Mouse (Mus musculus) neural tube, embryonic 10.5 days (tissue): ENCODE results near the gene Tmem51.

Experiments used
- DNase-seq: peaks from one replicate; pipeline ENCODE4 v3.0.0-alpha.2; 2017; ENCODE audit warnings: low spot score; ENCODE audit errors: extremely low spot score

Tmem51 gene

GRCm38 (mm10) chr4:142081631-142082283 lies 2.3 kb downstream of the Tmem51 start:
- no peak for DNase-seq

- DNase-seq, result no peak
Measured at GRCm38 (mm10) chr4:142080901-142081630, 3.0 kb downstream of the Tmem51 start.

DNA sequence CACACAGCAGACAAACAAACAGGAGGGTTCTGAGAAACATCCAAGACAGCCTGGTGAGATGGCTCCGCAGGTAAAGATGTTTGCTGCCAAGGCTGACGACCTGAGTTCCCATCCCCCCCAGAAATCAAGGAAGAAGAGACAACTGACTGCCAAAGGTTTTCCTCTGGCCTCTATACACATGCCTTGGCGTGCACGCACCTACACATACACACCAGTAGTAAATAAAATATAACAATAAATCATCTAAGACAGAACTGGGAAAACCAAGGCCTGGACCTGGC lies 3.7 kb downstream of the Tmem51 start:
- DNase-seq, result no peak

DNA sequence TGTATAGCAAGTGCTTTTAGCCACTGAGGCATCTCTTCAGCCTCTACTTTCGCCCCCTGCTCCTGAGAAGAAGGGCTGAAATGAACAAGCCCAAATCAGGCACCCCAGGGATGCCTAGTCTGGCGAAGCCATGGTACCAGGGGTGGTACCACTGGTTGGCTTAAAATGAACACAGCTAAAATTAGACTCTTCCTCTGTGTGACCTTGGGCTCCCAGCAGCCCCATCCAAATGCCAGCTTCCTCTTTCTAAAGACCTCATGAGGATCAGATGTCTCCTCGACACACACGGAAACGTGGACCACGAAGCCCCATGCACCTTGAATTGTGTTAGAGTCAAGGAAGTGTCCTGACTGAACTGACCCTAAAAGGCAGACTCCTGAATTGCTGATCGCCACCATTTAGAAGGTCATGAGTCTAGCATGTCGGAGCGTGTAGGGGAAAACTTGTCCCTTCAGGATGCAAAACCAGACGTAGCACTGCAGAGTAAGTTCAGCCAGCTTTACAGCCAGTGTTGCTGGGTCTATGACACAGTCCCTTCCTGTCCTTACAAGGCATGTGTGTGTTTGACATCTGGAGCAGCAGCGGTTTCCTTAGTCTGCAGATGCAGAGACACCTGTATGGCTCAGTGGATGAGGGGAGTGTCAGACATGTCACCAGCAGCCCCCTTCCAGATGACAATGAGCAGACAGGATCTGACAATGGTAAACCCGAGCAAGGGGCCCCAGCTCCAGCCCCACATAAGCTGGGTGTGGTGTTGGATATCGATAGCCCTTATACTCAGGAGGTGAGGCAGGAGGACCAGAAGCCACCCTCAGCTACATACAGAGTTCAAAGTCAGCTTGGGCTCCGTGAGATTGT lies 4.2 kb downstream of the Tmem51 start:
- no peak for DNase-seq

DNA sequence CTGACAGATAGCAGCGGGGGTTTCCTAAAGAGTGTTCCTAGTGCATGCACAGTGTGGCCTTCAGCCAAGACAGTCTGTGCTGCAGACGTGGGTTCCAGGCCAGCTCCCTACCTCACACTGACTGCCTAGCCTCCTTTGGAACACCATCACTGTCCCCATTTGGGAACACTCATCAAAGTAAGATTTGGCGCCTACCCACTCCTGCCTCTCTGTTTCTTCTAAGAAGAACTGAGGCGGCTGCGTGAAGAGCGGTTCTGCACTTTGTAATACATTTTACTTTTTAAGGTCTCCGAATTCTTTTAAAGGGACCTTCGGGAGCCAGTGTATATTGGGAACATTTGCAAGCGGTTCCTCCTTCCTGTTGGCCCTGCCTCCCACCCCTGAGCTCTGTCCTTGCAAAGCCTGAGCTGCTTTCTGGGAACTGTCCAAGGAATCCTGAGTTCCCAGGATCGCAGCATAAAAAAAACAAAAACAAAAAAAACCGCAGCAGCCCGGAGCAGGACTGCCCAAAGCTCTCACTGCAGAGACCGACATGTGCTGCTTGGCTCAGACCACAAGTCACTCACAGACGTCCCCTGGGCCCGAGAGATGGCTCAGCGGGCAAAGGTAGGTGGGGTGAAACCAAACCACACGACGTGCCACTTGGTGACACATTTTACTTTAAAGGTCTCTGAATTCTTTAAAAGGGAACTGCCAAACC lies 6.4 kb downstream of the Tmem51 start:
- DNase-seq, result no peak

DNA sequence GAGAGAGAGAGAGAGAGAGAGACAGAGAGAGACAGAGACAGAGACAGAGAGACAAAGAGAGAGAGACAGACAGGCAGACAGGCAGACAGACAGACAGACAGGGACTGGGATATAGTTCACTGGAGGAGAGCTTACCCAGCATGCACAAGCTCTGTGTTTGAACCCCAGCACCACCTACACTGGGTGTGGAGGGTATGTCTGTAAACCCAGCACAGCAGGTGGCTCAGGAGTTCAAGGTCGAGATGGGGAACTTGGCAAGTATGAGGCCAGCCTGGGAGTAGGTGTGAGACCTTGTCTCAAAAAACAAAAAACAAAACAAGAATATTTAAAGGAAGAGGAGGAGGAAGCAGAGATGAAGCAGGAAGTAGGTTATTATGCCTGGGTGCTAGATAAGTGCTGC lies 7.2 kb downstream of the Tmem51 start:
- no peak for DNase-seq

DNA sequence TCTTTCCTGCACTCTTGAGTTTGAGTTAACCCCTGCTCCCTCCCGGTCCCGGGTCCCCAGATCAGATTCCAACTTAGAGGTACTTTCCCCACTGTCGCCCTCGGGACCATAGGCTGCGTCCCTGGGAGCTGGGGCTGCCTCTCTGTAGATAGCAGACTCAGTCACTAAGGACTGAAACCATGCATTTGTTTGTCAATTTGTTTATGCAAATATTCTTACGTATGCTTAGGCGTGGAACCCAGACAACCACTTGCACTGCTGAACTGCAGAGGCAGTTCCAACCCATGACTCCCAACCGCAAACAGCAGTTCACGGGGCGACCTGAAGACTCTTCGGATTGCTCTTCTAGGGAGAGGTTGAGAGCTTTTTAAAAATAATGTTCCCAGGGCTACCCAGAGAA lies 8.2 kb downstream of the Tmem51 start:
- DNase-seq, result no peak

GRCm38 (mm10) chr4:142074060-142074732 lies 9.9 kb downstream of the Tmem51 start:
- DNase-seq, result no peak

GRCm38 (mm10) chr4:142071243-142071991 lies 12.7 kb downstream of the Tmem51 start:
- DNase-seq, result peak; percentile 59

DNA sequence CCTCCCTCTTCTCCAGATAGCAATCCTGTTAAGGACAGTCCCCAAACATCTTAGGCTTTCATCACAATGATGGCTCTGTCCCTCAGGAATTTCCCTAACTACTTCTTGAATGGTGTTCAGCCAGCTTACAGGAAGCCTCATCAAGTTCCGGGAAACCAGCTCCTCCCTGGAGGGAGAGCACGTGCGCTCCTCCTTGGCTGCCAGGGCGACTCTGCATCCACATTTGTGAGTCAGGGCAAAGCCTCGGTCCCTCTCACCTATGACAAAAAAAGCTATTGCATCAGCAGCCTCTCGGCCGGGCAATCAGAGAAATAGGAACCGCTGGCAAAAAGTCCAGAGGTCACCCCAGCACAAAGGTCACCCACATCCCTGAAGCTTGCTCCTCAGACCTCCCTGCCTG lies 13.3 kb downstream of the Tmem51 start:
- peak; percentile 22 for DNase-seq

- no peak for DNase-seq
Measured at GRCm38 (mm10) chr4:142068899-142069812, 14.9 kb downstream of the Tmem51 start.

DNA sequence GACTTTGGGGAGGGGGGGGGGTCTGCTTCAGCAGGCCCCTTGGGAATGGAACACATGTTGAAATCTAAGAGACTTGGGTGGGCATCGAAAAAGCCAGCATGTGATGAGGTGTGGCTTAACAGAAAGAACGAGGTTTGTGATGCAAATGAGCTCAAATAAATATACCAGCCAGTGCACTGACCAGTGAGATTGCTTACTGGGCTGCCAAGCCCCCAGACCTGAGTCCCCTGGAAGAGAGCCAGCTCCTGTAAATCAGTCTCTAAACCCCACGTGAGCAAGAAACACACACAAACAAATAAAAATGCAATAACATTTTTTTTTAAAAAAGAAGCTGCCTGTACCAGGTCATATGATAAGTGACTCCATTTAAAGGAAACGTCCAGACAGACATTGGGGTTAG lies 17.5 kb downstream of the Tmem51 start:
- no peak for DNase-seq

GRCm38 (mm10) chr4:142065835-142066234 lies 18.3 kb downstream of the Tmem51 start:
- no peak for DNase-seq

DNA sequence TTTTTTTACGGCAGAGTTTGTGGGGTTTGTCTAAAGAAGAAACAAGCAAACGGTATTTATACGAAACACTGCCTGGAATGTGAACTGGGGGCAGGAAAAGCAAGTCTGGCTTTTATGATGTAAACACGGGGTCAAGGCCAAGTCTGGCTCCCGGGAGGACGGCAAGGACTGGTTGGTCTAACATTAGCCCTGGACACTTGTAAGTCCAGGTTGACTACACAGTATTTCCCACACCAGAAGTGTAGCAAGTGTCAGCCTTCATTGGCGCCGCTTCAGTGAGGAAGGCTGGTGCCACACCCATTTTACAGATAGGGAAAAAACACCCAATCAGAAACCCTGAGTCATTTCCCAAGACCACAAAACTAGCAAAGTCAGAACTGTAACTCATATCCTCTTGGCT lies 18.8 kb downstream of the Tmem51 start:
- no peak for DNase-seq

DNA sequence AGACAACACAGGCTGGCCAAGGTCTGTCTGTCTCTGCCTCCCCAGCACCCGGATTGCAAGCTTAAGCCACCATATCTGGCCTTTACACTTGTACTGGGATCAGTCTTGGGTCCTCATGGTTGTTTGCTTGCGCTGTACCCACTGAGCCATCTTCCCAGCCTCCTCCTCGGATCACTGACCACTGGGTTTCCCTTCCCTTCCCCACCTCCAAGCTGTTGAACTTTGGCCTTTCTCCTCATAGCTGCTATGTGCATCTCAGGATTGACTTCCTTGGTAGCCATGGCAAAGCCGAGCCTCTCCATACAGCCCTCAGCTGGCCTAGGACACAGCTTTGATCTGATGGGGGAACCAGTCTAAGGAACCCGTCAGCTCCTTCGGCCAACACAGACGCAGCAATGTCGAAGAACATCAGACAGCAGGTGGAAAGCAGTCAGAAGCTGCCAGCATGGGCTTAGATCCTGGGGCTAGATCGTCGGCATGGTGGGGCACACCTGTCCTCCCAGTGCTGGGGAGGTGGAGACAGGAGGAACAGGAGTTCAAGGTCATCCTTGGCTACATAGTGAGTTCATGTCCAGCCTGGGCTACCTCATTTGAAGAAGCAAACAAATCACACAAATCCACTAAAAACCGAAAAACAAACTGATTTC lies 19.4 kb downstream of the Tmem51 start:
- DNase-seq, result no peak

- DNase-seq, result no peak
Measured at GRCm38 (mm10) chr4:142063057-142063534, 21.0 kb downstream of the Tmem51 start.

- DNase-seq, result no peak
Measured at GRCm38 (mm10) chr4:142061485-142062240, 22.4 kb downstream of the Tmem51 start.
